Mouse (Mus musculus): ENCODE results near the gene Tns1.

DNA sequence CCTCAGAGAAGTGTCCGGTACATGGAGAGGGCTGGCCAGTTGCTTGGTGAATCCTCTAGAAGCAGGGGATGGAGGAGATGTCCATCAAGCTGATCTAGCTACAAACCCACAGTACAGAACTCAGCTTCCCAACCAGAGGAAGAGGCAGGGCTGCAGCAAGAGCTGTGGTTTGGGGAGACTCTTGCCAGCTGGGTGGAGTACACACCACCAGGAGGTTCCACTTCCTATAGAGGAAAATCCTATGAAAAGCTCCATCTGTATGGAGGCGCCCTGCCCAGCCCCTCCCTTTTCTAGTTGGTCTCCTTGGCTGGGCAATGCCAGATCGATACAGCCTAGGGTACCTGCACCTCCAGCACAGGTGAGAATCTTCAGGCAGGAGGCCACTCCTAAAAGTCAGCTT, 57.7 kb downstream of the Tns1 start:
- TF ChIP-seq CTCF (IDR thresholded peaks at IDR 0.05; ENCODE audit: low read depth, low read length) (no peak), POLR2A (IDR thresholded peaks at IDR 0.05; ENCODE audit: extremely low read depth, insufficient read depth, low read length) (no peak)

Measured in liver, adult 2 months (tissue).